Mouse (Mus musculus) cerebellum, adult 2 months (tissue): Measurements from ENCODE around the gene Capn5.

ENCODE experiments used
- CTCF ChIP-seq: fragments of 200-500 bp; IDR thresholded peaks from 2 replicates; pipeline ENCODE4 v1.5.1; 2011; ENCODE audit warnings: low read depth, mild to moderate bottlenecking, control low read depth, low read length, moderate library complexity, borderline replicate concordance; ENCODE audit not compliant: insufficient read depth
- POLR2A ChIP-seq: fragments of 200-500 bp; IDR thresholded peaks from 2 replicates; pipeline ENCODE4 v1.6.1; 2011; ENCODE audit warnings: low read length, control low read depth, borderline replicate concordance; ENCODE audit not compliant: insufficient read depth

- no peak for TF ChIP-seq POLR2A
- no peak for TF ChIP-seq CTCF
Observed at GRCm38 (mm10) chr7:98177071-98177485, 996 bp downstream of the Capn5 start.
